Mouse (Mus musculus): ENCODE measurements around the gene Tsr2. TPM values are rescaled to one million over a fixed set of nuclear protein-coding genes. Genes with fewer than 3 reads are reported as not detected.

The Tsr2 gene
- polyA plus RNA-seq (2014; fragmentation: Nextera tagmentation; extraction: Ambion mirVana): 38.0 TPM in 2 replicates

GRCm38 (mm10) chrX:151096171-151097058 lies at the start of gene Tsr2:
Gene Tsr2 (minus strand): TSS chrX:151096543.
- TF ChIP-seq CTCF (IDR thresholded peaks at IDR 0.05; ENCODE audit: low read depth): 0 out of 2 replicates have a peak, but pooled peaks have one; percentile 23
- Histone ChIP-seq H3K9me3 (ENCODE audit: low read depth, low read length) (no peaks in the 10 kb centered on the region), H3K27me3 (ENCODE audit: insufficient read depth, low read length) (no peaks in the 10 kb centered on the region), H3K9ac (peak within 1 kb of the TSS; percentile 62), H3K4me2 (peak within 1 kb of the TSS; percentile 66), H3K4me1 (ENCODE audit: insufficient read depth) (no peaks in the 10 kb centered on the region), H3K4me3 (ENCODE audit: low read depth, low read length) (peak within 1 kb of the TSS; percentile 56), H3K36me3 (ENCODE audit: insufficient read depth) (no peaks in the 10 kb centered on the region), H3K27ac (ENCODE audit: low read depth) (no peak within 1 kb of the TSS)
- DNase-seq (peak; percentile 90), ATAC-seq (ENCODE audit: insufficient read depth) (peak; percentile 94)
- WGBS: 16% methylated on average over 35 of the region's 35 CpGs

GRCm38 (mm10) chrX:151132785-151133184 lies 36.4 kb upstream of the Tsr2 start:
- ATAC-seq (ENCODE audit: insufficient read depth): no peak
- 26% methylated on average over 10 of the region's 10 CpGs for WGBS

GRCm38 (mm10) chrX:151130493-151130892 lies 34.1 kb upstream of the Tsr2 start:
- Histone ChIP-seq H3K27me3 (ENCODE audit: insufficient read depth, low read length) (no peaks in the 10 kb centered on the region), H3K9ac (no peak overlapping the region), H3K36me3 (ENCODE audit: insufficient read depth) (no peaks in the 10 kb centered on the region), H3K4me2 (no peak overlapping the region), H3K4me1 (ENCODE audit: insufficient read depth) (no peaks in the 10 kb centered on the region), H3K4me3 (ENCODE audit: low read depth, low read length) (no peak overlapping the region), H3K27ac (ENCODE audit: low read depth) (no peak overlapping the region), H3K9me3 (ENCODE audit: low read depth, low read length) (no peaks in the 10 kb centered on the region)
- ATAC-seq (ENCODE audit: insufficient read depth) (no peak), DNase-seq (no peak)
- TF ChIP-seq CTCF (IDR thresholded peaks at IDR 0.05; ENCODE audit: low read depth): peak; percentile 37
- 71% methylated on average over 3 of the region's 3 CpGs for WGBS

More at GRCm38 (mm10) chrX:151132785-151133184, 36.4 kb upstream of the Tsr2 start:
- Histone ChIP-seq H3K4me1 (ENCODE audit: insufficient read depth) (no peaks in the 10 kb centered on the region), H3K27me3 (ENCODE audit: insufficient read depth, low read length) (no peaks in the 10 kb centered on the region), H3K9ac (no peak overlapping the region), H3K36me3 (ENCODE audit: insufficient read depth) (no peaks in the 10 kb centered on the region), H3K4me2 (0 out of 2 replicates have a peak overlapping the region, but pooled peaks have one; percentile 12), H3K9me3 (ENCODE audit: low read depth, low read length) (no peaks in the 10 kb centered on the region), H3K4me3 (ENCODE audit: low read depth, low read length) (no peak overlapping the region), H3K27ac (ENCODE audit: low read depth) (no peak overlapping the region)
- peak; percentile 46 for TF ChIP-seq CTCF (IDR thresholded peaks at IDR 0.05; ENCODE audit: low read depth)
- peak; percentile 44 for DNase-seq

- Histone ChIP-seq H3K4me3 (ENCODE audit: low read depth, low read length) (no peak overlapping the region), H3K36me3 (ENCODE audit: insufficient read depth) (no peaks in the 10 kb centered on the region), H3K27ac (ENCODE audit: low read depth) (no peak overlapping the region), H3K9me3 (ENCODE audit: low read depth, low read length) (no peaks in the 10 kb centered on the region), H3K4me1 (ENCODE audit: insufficient read depth) (no peaks in the 10 kb centered on the region), H3K27me3 (ENCODE audit: insufficient read depth, low read length) (no peaks in the 10 kb centered on the region), H3K4me2 (no peak overlapping the region), H3K9ac (no peak overlapping the region)
- TF ChIP-seq CTCF (IDR thresholded peaks at IDR 0.05; ENCODE audit: low read depth): no peak
- DNase-seq: no peak
- WGBS: 69% methylated on average over 2 of the region's 2 CpGs
- ATAC-seq (ENCODE audit: insufficient read depth): no peak
These were observed 27.6 kb upstream of the Tsr2 start for GRCm38 (mm10) chrX:151123933-151124332.

GRCm38 (mm10) chrX:151117432-151117831 lies 21.1 kb upstream of the Tsr2 start:
- H3K4me3 ChIP-seq (ENCODE audit: low read depth, low read length): no peak overlapping the region

GRCm38 (mm10) chrX:151116795-151117194 lies 20.5 kb upstream of the Tsr2 start:
- H3K4me3 ChIP-seq (ENCODE audit: low read depth, low read length): no peak overlapping the region
- H3K36me3 ChIP-seq (ENCODE audit: insufficient read depth): no peaks in the 10 kb centered on the region
- H3K27me3 ChIP-seq (ENCODE audit: insufficient read depth, low read length): no peaks in the 10 kb centered on the region
- H3K9ac ChIP-seq: no peak overlapping the region
- ATAC-seq (ENCODE audit: insufficient read depth) (peak; percentile 60; the same call in 1 of the 2 replicates), DNase-seq (peak; percentile 72)
- H3K27ac ChIP-seq (ENCODE audit: low read depth): no peak overlapping the region
- H3K4me1 ChIP-seq (ENCODE audit: insufficient read depth): no peaks in the 10 kb centered on the region
- no peaks in the 10 kb centered on the region for H3K9me3 ChIP-seq (ENCODE audit: low read depth, low read length)
- 10% methylated on average over 7 of the region's 7 CpGs for WGBS
- H3K4me2 ChIP-seq: no peak overlapping the region
- TF ChIP-seq CTCF (IDR thresholded peaks at IDR 0.05; ENCODE audit: low read depth): peak; percentile 67

More at GRCm38 (mm10) chrX:151117432-151117831, 21.1 kb upstream of the Tsr2 start:
- H3K4me2 ChIP-seq: no peak overlapping the region
- no peaks in the 10 kb centered on the region for H3K27me3 ChIP-seq (ENCODE audit: insufficient read depth, low read length)
- peak; percentile 59 for TF ChIP-seq CTCF (IDR thresholded peaks at IDR 0.05; ENCODE audit: low read depth)
- H3K9ac ChIP-seq: no peak overlapping the region
- no peaks in the 10 kb centered on the region for H3K36me3 ChIP-seq (ENCODE audit: insufficient read depth)
- DNase-seq (peak; percentile 48), ATAC-seq (ENCODE audit: insufficient read depth) (peak; percentile 60; the same call in 1 of the 2 replicates)
- no peaks in the 10 kb centered on the region for H3K4me1 ChIP-seq (ENCODE audit: insufficient read depth)
- no peaks in the 10 kb centered on the region for H3K9me3 ChIP-seq (ENCODE audit: low read depth, low read length)
- WGBS: 11% methylated on average over 2 of the region's 2 CpGs
- no peak overlapping the region for H3K27ac ChIP-seq (ENCODE audit: low read depth)

All from lung, embryonic 14.5 days (tissue).